Mouse (Mus musculus) layer of hippocampus, postnatal 14 days (tissue): Measurements from ENCODE around the gene Cxcr6. TPM values are rescaled to one million over a fixed set of nuclear protein-coding genes. Genes with fewer than 3 reads are reported as not detected.

Source experiments
- DNase-seq, 2 experiments: peaks; one replicate each; pipeline ENCODE4 v3.0.0; 2021 to 2022; ENCODE audit warnings: low spot score in 2 of 2, mixed read lengths in 1 of 2
- total RNA-seq, 2 experiments: library from RNA; stranded (reverse); gene quantifications; 2 replicates each; pipeline ENCODE4 v1.2.3; 2021

The Cxcr6 gene
- total RNA-seq, 2 experiments from 2014 or later = not detected

GRCm38 (mm10) chr9:123815996-123816395 is 9.7 kb downstream of the Cxcr6 start:
- no peak for DNase-seq

- no peak for DNase-seq
Observed at GRCm38 (mm10) chr9:123818601-123819000, 12.3 kb downstream of the Cxcr6 start.

GRCm38 (mm10) chr9:123826631-123827030 is 20.4 kb downstream of the Cxcr6 start:
- no peak for DNase-seq

DNA sequence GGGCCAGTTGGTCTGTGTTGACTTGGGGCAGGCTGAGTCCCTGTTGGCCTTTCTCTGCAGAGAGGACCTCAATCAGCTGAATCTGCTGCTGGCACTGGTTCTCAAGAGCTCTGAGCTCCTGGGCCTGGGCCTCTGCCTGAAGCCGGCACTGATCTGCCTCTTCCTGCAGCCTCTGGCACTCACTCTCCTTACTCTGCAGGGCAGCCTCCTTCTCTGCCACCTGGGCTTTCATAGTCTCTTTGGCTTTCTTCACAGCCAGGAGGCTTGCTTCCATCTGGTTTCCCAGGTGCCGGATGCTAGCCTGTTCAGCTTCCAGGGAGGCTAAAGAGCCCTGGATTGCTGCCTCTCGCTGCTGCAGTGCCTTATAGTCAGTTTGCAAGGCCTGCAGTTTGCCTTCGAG is 22.6 kb downstream of the Cxcr6 start:
- no peak for DNase-seq

DNA sequence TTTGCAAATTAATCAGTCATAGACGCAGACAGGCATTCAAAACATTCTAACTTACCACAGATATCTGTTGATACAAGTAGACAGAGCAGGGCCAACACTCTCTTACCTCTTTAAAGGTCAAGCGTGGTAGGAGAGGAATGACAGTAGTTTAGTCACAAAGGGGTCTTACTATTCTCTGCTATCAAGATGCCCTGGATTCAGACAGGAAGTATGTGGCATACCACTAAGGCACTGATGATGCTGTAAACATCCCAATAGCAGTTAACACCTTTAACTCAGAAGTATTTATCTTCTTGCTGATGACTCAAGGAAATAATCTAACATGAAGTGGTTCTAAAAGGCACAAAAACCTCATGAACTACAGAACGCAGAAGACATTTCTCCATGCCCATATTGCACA is 29.6 kb downstream of the Cxcr6 start:
- no peak for DNase-seq

DNA sequence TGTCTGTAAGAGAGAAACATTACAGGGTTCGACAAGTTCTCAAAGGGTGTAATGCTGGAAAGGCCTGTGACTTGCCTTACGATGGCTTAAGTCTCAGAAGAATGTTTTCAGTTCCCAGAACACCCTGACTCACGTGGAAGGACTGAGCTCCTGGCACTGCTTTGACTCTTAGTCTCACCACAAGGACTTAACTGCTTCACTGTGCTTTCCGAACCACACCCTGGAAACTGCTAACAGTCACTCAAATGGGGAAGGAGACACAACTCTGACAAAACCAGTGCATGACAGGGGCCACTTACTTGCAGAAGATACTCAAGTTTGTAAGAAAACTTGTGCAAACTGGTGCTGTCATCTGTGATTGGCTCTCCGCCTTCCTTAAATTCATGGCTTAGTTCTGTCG is 34.0 kb downstream of the Cxcr6 start:
- DNase-seq = no peak

DNA sequence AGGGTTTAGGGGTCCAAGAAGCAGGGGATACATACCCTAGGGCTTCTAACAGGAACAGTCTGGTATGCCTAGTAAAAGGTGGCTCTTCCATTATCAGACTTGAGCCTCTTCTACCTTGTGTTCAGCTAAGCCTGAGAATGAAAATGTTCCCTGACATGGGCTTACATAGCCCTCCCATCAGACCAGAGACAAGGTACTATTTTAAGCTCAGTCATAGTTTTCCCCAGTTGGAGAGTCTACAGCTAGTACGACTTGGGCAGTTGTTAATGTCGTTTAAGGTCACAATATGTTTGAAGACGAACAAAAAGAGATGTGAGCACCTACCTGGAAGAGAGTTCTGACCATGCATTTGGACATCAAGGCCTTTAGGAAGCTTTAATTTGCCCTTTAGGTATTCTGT is 38.2 kb downstream of the Cxcr6 start:
- DNase-seq = no peak

- DNase-seq = no peak
Observed at GRCm38 (mm10) chr9:123845120-123845519, 38.8 kb downstream of the Cxcr6 start.

DNA sequence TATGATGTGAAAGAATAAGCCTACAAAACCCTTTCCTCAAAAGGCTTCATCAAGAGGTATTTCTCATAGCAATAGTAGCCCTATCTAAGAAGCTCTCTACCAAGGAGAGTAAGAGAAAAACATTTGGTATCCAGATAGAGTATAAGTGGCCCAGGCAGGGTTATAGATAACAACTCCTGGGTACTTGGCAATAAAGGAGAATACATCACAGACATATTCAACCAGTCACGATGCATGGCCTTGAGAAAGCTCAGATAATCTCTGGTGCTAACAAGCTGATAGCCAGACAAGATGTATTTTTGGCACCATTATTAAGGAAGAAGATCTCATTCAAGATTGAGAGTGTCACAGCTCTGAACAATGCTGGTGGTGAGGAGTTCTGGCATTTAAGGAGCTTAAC is 40.2 kb downstream of the Cxcr6 start:
- no peak for DNase-seq

DNA sequence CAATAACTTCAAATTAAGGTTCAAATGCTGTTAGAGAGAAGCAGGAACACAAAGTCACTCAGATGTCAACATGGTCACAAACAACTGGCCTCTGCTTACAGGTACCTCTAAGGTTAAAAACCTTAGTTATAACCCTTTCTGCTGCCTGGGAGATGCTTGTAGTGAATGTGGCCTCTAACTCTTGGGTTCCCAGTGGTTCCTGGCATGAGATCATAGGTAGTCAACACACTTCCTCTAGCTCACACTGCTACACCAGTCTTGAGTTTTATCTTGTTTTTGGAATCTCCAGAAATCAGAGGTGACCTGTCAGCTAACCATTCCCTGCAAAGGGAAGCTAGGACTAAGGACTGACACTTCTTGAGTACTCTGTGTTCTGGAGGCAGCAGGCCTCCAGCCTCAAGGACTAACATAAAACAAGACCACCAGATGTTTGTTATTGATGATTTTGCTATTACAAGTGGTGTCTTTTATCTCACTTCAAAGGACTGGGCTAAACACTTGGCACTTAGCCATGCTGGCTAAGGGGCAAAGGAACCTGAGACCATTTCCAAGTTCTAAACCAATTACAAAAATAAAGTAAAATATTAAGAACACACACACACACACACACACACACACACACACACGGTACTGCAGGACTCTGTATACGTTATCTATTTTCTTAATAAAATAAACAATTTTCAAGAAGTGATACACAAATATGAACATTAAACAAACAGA is 43.9 kb downstream of the Cxcr6 start:
- peak in 1 of 2 experiments; percentile 49 for DNase-seq

- peak; percentile 20 to 52 for DNase-seq
Observed at GRCm38 (mm10) chr9:123850705-123851061, 44.4 kb downstream of the Cxcr6 start.

DNA sequence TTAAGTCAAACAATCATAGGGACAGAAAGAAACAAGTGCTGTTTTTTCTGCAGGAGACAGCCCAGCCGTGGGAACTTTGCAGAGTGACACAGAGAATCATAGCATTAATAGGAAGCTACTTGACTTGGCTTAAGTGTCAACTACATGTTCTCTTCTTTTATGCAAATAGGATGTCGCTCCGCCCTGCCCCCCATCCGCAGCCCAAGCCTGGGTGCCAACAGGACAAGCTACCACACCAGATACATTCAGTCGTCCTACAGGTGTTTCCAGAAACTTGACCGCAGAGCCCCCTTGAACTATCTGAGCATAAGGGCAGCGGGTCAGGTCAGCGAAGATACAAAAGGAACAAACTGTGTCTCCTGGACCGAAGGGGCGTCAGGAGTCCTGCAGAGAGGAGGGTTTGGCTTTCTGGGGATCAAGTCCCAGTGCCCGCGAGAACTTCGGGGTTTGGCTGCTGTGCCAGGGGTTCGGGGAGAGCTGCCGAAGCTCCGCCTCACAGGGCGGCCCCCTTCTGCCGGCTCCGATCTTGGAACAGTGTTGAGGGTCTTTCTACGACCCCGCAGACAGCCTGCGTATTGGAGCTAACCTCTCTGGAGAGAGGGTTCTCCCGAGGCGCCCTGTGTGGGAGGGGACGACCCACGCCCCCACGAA is 44.9 kb downstream of the Cxcr6 start:
- DNase-seq = peak in 1 of 2 experiments; percentile 42

DNA sequence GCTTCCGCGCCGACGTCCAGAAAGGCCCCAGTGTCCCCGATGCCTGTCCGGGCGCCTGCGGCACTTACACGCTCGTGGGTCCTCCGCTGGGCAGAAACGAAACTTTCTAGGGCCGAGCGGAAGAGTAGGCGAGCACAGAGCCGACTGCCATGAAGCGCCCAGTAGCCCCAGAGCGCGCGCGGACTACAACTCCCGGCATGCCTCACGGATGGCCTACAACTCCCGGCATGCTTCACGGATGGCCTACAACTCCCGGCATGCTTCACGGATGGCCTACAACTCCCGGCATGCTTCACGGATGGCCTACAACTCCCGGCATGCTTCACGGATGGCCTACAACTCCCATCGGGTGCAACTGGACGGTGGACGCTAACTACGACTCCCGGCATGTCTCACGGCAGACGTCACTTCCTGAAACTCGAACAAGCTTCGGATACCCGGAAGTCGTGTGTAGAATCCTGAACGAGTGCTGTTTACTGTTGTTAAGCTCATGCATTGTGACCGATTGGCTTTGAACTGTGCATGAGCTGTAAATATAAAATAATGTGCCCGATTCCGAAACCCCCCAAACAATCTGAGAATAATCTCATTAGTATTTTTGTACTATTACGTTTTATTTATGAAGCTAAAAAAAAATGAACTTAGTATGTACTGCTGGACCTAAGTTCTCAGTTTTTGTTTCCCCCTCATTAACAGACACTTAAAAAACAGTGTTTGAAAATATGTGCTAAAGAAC is 45.6 kb downstream of the Cxcr6 start, which contains the start of gene Fyco1:
Gene Fyco1 (minus strand): TSS at position 187 of the 736 bp plus-strand sequence.
- DNase-seq = peak; percentile 91 to 98

DNA sequence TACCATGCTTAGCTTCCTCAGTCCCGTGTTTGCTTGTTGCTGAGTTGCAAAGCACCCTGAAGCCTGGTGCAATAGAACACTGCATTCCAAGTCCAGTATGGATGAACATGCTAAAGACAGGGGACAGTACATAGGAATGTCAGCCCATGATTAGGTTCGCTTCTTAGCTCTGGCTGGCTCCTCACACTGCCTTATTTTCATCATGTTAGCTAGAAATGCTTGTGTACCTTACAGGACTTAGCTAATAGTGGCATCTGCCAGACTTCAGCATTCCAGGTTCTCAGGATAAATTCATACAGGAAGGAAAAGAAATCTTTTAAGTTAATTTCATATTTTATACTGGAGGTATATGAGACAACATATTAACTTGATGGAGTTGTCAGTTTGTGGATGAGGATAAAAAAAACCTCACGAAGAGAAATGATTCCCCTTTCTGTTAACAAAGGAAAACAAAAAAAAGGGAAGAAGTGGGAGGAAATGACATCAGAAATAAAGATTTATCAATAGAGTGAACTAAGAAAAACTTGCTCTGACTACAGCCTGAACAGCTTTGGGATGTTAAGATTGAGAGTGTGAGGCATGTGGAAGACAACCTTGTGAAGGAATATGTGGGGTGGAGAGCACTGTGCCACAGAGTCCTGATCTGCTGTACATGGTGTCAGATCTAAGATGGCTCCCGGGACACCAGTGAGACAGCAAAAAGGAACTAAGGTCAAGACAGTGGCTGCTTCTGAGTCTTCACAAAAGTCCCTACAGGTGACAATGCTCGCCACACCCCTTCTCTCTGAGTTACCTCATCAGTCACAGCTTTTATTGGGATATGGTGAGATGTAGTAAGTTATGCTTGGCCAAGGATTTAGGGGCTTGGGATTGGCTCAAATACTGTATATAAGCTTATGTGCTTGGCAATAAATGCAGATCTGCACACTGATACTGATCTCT is 46.4 kb downstream of the Cxcr6 start:
- DNase-seq = no peak

DNA sequence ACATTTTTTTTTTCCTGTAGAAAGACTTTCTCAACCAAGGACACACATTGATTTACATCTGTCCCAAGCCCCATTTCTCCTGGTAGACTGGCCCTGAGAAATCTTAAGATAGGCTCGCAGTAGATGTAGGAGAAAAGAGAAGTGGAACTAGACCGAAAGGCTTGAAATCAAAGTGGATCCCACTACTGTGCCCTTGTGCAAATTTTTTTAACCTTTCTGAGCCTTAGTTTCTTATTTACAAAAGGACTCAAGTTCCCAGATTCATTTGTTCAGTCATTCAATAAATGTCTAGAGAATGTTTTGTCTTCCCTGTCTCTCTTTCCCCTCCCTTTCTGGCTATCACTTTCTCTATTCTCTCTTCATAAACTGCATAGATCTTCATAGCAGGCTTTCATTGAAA is 50.6 kb downstream of the Cxcr6 start:
- no peak for DNase-seq

Other genes starting within 250 kb of the Cxcr6 start
- gene Slc6a20b, start 173.9 kb upstream of the Cxcr6 start, total RNA-seq = under 1 TPM; 0.55 to 0.69 TPM
- under 1 TPM in 1 of 2 experiments, not detected in 1; 0.16 TPM for gene Ccr9, start 128.0 kb upstream of the Cxcr6 start, total RNA-seq
- gene Slc6a20a, start 127.6 kb upstream of the Cxcr6 start, total RNA-seq = 10 to 100 TPM; 15.5 to 17.5 TPM
- gene Lztfl1, start 88.8 kb upstream of the Cxcr6 start, total RNA-seq = 10 to 100 TPM; 60.3 to 64.3 TPM
- 10 to 100 TPM; 29.6 to 30.4 TPM for gene Fyco1, start 45.4 kb downstream of the Cxcr6 start, total RNA-seq
- gene Xcr1, start 55.6 kb downstream of the Cxcr6 start, total RNA-seq = not detected
- gene Ccr1, start 162.2 kb downstream of the Cxcr6 start, total RNA-seq = under 1 TPM; 0.57 to 0.62 TPM
- gene Ccr1l1, start 171.9 kb downstream of the Cxcr6 start, total RNA-seq = not detected
- not detected for gene Ccr3, start 215.5 kb downstream of the Cxcr6 start, total RNA-seq